Mouse (Mus musculus) ES-Bruce4 (cell line): Measurements from ENCODE around the gene 4930522H14Rik.

Source experiments
- CTCF ChIP-seq: IDR thresholded peaks from one replicate; pipeline ENCODE4 v1.8.1; 2011; ENCODE audit warnings: low read depth, low read length
- POLR2A ChIP-seq: IDR thresholded peaks from one replicate; pipeline ENCODE4 v1.8.1; 2011; ENCODE audit warnings: low read length; ENCODE audit not compliant: insufficient read depth

DNA sequence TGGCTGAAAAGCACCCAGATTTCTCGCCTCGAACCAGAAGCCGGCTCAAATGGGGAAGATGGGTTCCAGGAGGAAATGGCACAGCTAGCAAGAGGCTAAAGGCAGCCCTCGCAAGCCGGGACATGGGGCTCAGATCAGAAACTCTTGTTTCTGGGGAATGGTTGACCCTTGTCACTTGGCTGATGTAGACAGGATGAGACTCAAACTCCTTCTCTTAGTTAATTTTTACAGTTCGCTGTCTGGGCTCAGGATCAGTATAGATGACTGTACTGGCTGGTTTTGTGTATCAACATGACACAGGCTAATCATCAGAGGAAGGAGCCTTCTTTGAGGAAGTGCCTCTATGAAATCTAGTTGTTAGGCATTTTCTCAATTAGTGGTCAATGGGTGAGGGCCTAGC is 33.6 kb upstream of the 4930522H14Rik start:
- TF ChIP-seq CTCF (no peak), POLR2A (no peak)
